Mouse (Mus musculus) intestine, embryonic 16.5 days (tissue): ENCODE measurements around the gene Atrnl1. TPM values are rescaled to one million over a fixed set of nuclear protein-coding genes. Genes with fewer than 3 reads are reported as not detected.
"Not testable (repeated sequence)": the region's sequence is repeated elsewhere in the genome, so short reads cannot be mapped to it uniquely, and the experiment has no call there.

ENCODE experiments used
- ATAC-seq: fragments of 200-750 bp; cut with Nextera tagmentation; 2 replicates; pipeline ENCODE4 v1.8.0; 2017; ENCODE audit warnings: moderate TSS enrichment, moderate library complexity
- H3K27ac ChIP-seq: fragments of 300-500 bp; sonication (generic); 2 replicates; pipeline ENCODE4 v1.5.1; 2014; ENCODE audit warnings: mild to moderate bottlenecking, low read length
- H3K27me3 ChIP-seq: fragments of 300-500 bp; sonication (generic); replicated peaks from 2 replicates; pipeline ENCODE4 v1.6.1; 2014; ENCODE audit warnings: low read length, control low read depth, mixed read lengths; ENCODE audit not compliant: control insufficient read depth, insufficient read depth
- H3K36me3 ChIP-seq: fragments of 300-500 bp; sonication (generic); 2 replicates; pipeline ENCODE4 v1.6.1; 2014; ENCODE audit warnings: low read length, control low read depth; ENCODE audit not compliant: control insufficient read depth, insufficient read depth
- H3K4me1 ChIP-seq: fragments of 300-500 bp; sonication (generic); 2 replicates; pipeline ENCODE4 v1.6.1; 2014; ENCODE audit warnings: low read length, control low read depth, mixed read lengths; ENCODE audit not compliant: control insufficient read depth, insufficient read depth
- H3K4me2 ChIP-seq: fragments of 300-500 bp; sonication (generic); 2 replicates; pipeline ENCODE4 v1.6.1; 2014; ENCODE audit warnings: low read depth, low read length, control low read depth
- H3K4me3 ChIP-seq: fragments of 300-500 bp; sonication (generic); 2 replicates; pipeline ENCODE4 v1.5.1; 2014; ENCODE audit warnings: mild to moderate bottlenecking, low read length
- H3K9ac ChIP-seq: fragments of 300-500 bp; sonication (generic); 2 replicates; pipeline ENCODE4 v1.6.1; 2014; ENCODE audit warnings: low read depth, low read length
- H3K9me3 ChIP-seq: fragments of 300-500 bp; sonication (generic); 2 replicates; pipeline ENCODE4 v1.6.1; 2016; ENCODE audit warnings: low read length, control low read depth; ENCODE audit not compliant: control insufficient read depth
- WGBS: fragments of 180-500 bp; shearing (Covaris S2); extraction: QIAGEN DNeasy Blood & Tissue Kit; methylation state at CpG from one replicate; pipeline ENCODE4 v1.1.7; 2014; 5-methylcytosine and 5-hydroxymethylcytosine counted together
- polyA plus RNA-seq: library from polyadenylated mRNA; unstranded; fragments of >200 nt; fragmentation: Nextera tagmentation; extraction: Ambion mirVana; gene quantifications from 2 replicates; pipeline ENCODE4 v1.2.1, GENCODE M21; 2015

The Atrnl1 gene
- polyA plus RNA-seq, 1 experiment from 2014 or later: 2.8 TPM

DNA sequence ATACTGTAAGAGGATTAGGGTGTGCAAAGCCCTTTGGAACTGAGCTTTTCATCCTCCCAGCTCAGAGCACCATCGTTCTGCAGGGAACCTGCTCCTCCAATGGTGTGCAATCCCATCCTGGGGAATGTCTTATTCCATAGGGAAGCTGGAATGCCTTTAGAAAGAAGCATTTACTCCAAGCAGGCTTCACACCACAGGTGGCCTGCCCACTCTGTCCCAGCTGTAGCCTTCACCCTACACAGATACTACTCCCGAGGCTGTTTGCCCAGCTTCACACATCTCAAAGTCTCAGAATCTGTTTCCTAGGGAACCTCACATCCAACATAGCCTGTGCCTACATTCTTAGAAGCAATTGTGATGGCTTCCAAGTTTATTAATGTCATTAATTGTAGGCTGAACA, 418.8 kb downstream of the Atrnl1 start:
- Histone ChIP-seq H3K36me3 (no peaks in the 10 kb centered on the region), H3K27ac (no peak overlapping the region), H3K9me3 (no peaks in the 10 kb centered on the region), H3K9ac (no peak overlapping the region), H3K27me3 (no peaks in the 10 kb centered on the region), H3K4me3 (no peak overlapping the region), H3K4me2 (no peak overlapping the region), H3K4me1 (no peaks in the 10 kb centered on the region)
- ATAC-seq: no peak
- 64% methylated on average over 2 of the region's 2 CpGs for WGBS

DNA sequence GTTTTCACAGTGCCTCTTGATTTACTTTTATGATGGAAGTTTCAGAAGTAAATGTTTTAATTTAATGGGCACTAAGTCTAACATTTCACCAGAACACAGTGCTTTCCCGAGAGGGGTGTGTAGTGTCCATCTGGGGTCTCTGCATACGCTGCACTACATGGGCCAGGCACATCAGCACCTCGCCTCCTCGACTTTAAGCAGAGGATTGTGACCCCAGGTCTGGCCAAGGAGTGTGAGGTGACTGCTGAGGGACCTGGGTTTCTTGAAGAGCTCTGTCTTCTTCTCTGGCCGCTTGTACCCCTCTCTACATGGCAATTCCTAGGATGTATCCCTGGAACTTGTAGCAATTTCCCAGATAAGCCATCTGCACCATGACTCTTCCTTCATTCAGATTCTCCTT, 422.4 kb downstream of the Atrnl1 start:
- Histone ChIP-seq H3K9me3 (no peaks in the 10 kb centered on the region), H3K4me2 (no peak overlapping the region), H3K4me3 (no peak overlapping the region), H3K27ac (no peak overlapping the region), H3K36me3 (no peaks in the 10 kb centered on the region), H3K4me1 (no peaks in the 10 kb centered on the region), H3K9ac (no peak overlapping the region), H3K27me3 (no peaks in the 10 kb centered on the region)
- no peak for ATAC-seq
- 86% methylated on average over 5 of the region's 5 CpGs for WGBS

DNA sequence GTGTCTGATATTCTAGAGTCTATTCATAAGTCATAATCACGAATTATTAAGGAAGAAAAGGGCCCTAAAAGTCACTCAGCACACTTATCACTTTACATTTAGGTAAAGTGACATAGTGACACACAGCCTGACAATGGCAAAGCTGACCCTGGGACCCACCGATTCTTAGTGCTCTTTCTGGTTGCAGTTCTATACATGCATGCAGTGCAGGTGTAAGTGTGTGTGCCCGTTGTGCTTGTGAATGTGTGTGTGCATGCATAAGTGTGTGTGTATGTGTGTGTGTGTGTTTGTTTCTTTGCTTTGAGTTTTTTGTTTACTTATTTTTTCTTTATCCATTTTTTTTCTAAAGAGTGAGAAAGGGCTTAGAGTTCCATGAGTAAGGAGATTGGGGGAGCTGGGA, 425.3 kb downstream of the Atrnl1 start:
- no peak for ATAC-seq
- no peaks in the 10 kb centered on the region for H3K36me3 ChIP-seq
- no peaks in the 10 kb centered on the region for H3K27me3 ChIP-seq
- H3K9ac ChIP-seq: no peak overlapping the region
- no peaks in the 10 kb centered on the region for H3K4me1 ChIP-seq
- H3K27ac ChIP-seq: no peak overlapping the region
- no peak overlapping the region for H3K4me3 ChIP-seq
- no peaks in the 10 kb centered on the region for H3K9me3 ChIP-seq
- no peak overlapping the region for H3K4me2 ChIP-seq
- 86% methylated on average over 3 of the region's 3 CpGs for WGBS

DNA sequence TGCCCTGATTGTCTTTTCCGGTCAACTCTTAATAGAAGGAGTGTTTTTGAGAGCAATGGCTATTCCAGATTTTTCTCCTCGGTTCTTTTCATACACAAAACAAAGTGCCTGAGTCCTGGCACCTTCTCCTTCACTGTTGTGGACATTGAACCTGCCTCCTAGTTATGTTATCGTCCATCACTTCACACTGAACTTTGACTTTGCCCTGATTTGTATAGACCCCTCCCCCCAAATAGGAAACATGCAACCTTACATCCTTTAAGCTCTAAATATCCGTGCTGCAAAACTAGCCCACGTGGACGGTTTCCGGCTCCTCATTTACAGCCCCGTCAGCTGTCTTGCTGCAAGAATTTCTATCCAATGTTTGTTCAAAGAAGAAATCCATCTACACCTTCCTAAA, 432.3 kb downstream of the Atrnl1 start:
- H3K9me3 ChIP-seq: no peaks in the 10 kb centered on the region
- no peaks in the 10 kb centered on the region for H3K4me1 ChIP-seq
- H3K4me3 ChIP-seq: no peak overlapping the region
- no peaks in the 10 kb centered on the region for H3K27me3 ChIP-seq
- H3K36me3 ChIP-seq: no peaks in the 10 kb centered on the region
- no peak overlapping the region for H3K4me2 ChIP-seq
- 77% methylated on average over 8 of the region's 8 CpGs for WGBS
- no peak overlapping the region for H3K27ac ChIP-seq
- no peak for ATAC-seq
- no peak overlapping the region for H3K9ac ChIP-seq

GRCm38 (mm10) chr19:58043550-58043949, 432.7 kb downstream of the Atrnl1 start:
- 61% methylated on average over 4 of the region's 4 CpGs for WGBS
- no peak overlapping the region for H3K4me3 ChIP-seq

GRCm38 (mm10) chr19:58044816-58045215, 434.0 kb downstream of the Atrnl1 start:
- no peaks in the 10 kb centered on the region for H3K27me3 ChIP-seq
- H3K4me1 ChIP-seq: no peaks in the 10 kb centered on the region
- H3K27ac ChIP-seq: no peak overlapping the region
- WGBS: 91% methylated on average over 5 of the region's 5 CpGs
- H3K4me2 ChIP-seq: no peak overlapping the region
- H3K9ac ChIP-seq: no peak overlapping the region
- no peak for ATAC-seq
- H3K9me3 ChIP-seq: no peaks in the 10 kb centered on the region
- no peaks in the 10 kb centered on the region for H3K36me3 ChIP-seq
- H3K4me3 ChIP-seq: no peak overlapping the region

More at GRCm38 (mm10) chr19:58043550-58043949, 432.7 kb downstream of the Atrnl1 start:
- Histone ChIP-seq H3K9me3 (no peaks in the 10 kb centered on the region), H3K4me1 (no peaks in the 10 kb centered on the region), H3K27me3 (no peaks in the 10 kb centered on the region), H3K4me2 (no peak overlapping the region), H3K27ac (no peak overlapping the region), H3K9ac (no peak overlapping the region), H3K36me3 (no peaks in the 10 kb centered on the region)
- ATAC-seq: no peak

DNA sequence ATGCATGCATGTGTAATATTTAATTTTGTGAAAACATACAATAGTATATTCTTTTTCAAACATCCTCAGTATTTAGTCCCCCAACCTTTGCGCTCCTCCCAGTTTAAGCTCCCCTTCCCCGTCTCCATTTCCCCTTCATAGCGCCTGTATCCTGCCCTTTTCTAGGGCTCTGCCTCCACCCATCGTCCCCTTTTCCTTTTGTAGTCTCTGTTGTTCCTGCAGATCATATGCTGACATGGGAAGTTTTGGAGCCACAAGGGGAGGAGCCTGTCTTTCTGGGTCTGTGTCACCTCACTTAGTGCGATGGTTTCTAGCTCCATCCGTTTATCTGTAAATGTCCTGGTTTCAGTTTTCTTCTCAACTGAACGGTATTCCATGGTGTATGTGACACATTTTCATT, 435.8 kb downstream of the Atrnl1 start:
- H3K27me3 ChIP-seq: no peaks in the 10 kb centered on the region

DNA sequence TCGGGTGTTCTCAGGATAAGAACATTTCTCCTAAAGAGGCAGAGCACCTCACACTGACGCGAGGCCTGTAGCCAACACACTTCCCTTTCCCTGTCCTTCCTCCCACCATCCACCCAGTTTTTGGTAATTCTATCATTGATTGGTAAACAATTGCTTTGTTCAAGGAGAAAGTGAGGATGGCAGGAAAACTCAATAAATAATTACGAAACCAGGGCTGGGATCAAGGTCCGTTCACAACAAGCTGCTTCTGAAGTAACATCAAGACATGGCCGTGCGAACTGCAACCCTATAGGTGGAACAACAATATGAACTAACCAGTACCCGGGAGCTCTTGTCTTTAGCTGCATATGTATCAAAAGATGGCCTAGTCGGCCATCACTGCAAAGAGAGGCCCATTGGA, 439.6 kb downstream of the Atrnl1 start:
- H3K36me3 ChIP-seq, H3K9me3 ChIP-seq, H3K4me2 ChIP-seq, H3K4me3 ChIP-seq, ATAC-seq, H3K4me1 ChIP-seq, H3K9ac ChIP-seq, H3K27ac ChIP-seq, H3K27me3 ChIP-seq: not testable (repeated sequence)
- WGBS: 93% methylated on average over 8 of the region's 9 CpGs

More for the DNA sequence above, 435.8 kb downstream of the Atrnl1 start:
- Histone ChIP-seq H3K27ac (no peak overlapping the region), H3K4me3 (no peak overlapping the region), H3K4me1 (no peaks in the 10 kb centered on the region), H3K36me3 (no peaks in the 10 kb centered on the region), H3K9me3 (no peaks in the 10 kb centered on the region), H3K4me2 (no peak overlapping the region), H3K9ac (no peak overlapping the region)
- 90% methylated on average over 7 of the region's 7 CpGs for WGBS
- no peak for ATAC-seq

DNA sequence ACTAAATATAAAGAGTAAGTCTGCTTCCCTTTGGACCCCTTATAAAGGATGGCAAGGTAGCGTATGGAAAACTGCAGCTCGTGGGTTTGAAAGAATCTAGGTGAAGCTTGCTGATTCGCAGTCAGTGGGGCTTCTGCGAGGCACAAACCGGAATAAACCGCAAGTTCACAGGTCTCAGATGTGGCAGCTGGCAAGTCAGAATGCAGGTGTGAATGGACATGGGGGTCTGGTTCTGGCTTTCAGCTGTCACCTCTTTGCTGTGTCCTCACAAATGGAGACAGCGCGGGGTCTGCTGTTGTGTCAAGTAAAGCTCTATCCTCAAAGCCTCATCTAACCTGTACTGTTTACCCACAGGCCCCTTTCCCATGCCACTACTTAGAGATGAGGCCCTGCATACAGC, 440.2 kb downstream of the Atrnl1 start:
- no peak overlapping the region for H3K27ac ChIP-seq
- 93% methylated on average over 8 of the region's 8 CpGs for WGBS
- no peaks in the 10 kb centered on the region for H3K4me1 ChIP-seq
- H3K4me2 ChIP-seq: no peak overlapping the region
- H3K36me3 ChIP-seq: no peaks in the 10 kb centered on the region
- no peaks in the 10 kb centered on the region for H3K9me3 ChIP-seq
- no peak overlapping the region for H3K9ac ChIP-seq
- H3K4me3 ChIP-seq: no peak overlapping the region
- no peaks in the 10 kb centered on the region for H3K27me3 ChIP-seq
- ATAC-seq: no peak

GRCm38 (mm10) chr19:58051905-58052304, 441.1 kb downstream of the Atrnl1 start:
- no peak for ATAC-seq
- no peaks in the 10 kb centered on the region for H3K27me3 ChIP-seq
- H3K27ac ChIP-seq: no peak overlapping the region
- H3K9me3 ChIP-seq: no peaks in the 10 kb centered on the region
- no peak overlapping the region for H3K9ac ChIP-seq
- no peak overlapping the region for H3K4me3 ChIP-seq
- H3K4me1 ChIP-seq: no peaks in the 10 kb centered on the region
- 88% methylated on average over 13 of the region's 13 CpGs for WGBS
- no peaks in the 10 kb centered on the region for H3K36me3 ChIP-seq
- H3K4me2 ChIP-seq: no peak overlapping the region
